Mouse (Mus musculus): ENCODE results near the gene Jaml. TPM values are rescaled to one million over a fixed set of nuclear protein-coding genes. Genes with fewer than 3 reads are reported as not detected.

Jaml gene
- total RNA-seq, 1 experiment, result 0.40 TPM

DNA sequence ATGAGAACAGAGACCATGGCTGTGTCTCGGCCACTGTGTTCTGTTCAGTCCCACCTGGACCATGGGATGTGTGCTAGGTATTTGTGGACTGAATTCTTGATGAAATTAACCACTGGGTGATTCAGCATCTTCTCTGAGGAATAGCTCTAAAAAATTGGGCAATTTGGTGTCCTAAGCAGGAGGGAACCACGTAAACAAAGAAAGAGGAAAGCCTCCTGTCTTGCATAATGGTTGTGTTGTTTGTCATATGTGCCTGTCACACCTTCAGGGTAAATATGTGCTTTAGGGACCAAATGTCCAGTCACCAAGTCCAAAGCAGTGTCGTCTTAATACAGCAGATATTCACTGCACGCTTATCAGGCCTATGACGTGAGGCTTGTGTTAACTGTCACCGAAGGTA lies 14.6 kb upstream of the Jaml start:
- H3K9ac ChIP-seq (ENCODE audit: insufficient read depth, low read depth, low read length, poor library complexity, severe bottlenecking), result no peak overlapping the region
- in situ Hi-C loops (cut with MboI; ENCODE audit: low sequenced_read_pairs in 2 of 2, unreplicated experiment in 2 of 2), result no loop called here
- H3K27ac ChIP-seq (ENCODE audit: insufficient read depth, low read depth, low read length, poor library complexity, severe bottlenecking), result no peak overlapping the region
- DNase-seq (ENCODE audit: low read depth, low spot score), result no peak
- H3K36me3 ChIP-seq (ENCODE audit: control insufficient read depth, insufficient read depth, low read length, poor library complexity, severe bottlenecking), result no peaks in the 10 kb centered on the region
- H3K4me3 ChIP-seq (ENCODE audit: insufficient read depth in 1 of 2, low read depth in 1 of 2, low read length in 2 of 2, poor library complexity in 1 of 2, severe bottlenecking in 1 of 2), result no peak overlapping the region
- TF ChIP-seq ZNF384 (IDR thresholded peaks at IDR 0.05; ENCODE audit: low read depth, low read length) (no peak), CHD2 (IDR thresholded peaks at IDR 0.05; ENCODE audit: low read depth, low read length) (no peak), ZC3H11A (IDR thresholded peaks at IDR 0.05; ENCODE audit: borderline replicate concordance, low read depth, low read length) (no peak), HCFC1 (IDR thresholded peaks at IDR 0.05; ENCODE audit: borderline replicate concordance, insufficient read depth, low read length) (no peak), MAFK (IDR thresholded peaks at IDR 0.05; ENCODE audit: insufficient read depth, low read depth, low read length) (no peak)
- no peaks in the 10 kb centered on the region for H3K9me3 ChIP-seq (ENCODE audit: control insufficient read depth, insufficient read depth, low read depth, low read length)
- H3K4me1 ChIP-seq (ENCODE audit: control insufficient read depth in 2 of 2, insufficient read depth in 2 of 2, low read length in 2 of 2, poor library complexity in 1 of 2), result no peaks in the 10 kb centered on the region

DNA sequence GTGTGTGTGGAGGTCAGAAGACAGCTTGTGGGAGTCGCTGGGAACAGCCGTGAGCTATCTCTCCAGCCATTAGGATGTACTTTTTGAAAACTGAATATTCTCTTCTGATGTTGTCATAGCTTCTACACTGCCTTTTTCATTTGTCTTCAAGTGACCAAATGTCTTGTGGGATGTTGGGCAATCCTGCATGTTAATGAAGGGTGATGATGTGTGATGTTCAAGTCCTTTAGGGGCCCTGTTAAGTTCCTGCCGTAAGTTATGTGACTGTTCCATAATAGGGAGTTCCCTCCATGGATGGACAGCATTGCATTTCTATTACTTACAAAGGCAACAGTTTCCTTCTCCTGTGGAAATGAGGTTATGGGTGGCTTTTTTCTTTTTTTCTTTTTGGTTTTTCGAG lies 12.2 kb upstream of the Jaml start:
- H3K4me1 ChIP-seq (ENCODE audit: control insufficient read depth in 2 of 2, insufficient read depth in 2 of 2, low read length in 2 of 2, poor library complexity in 1 of 2), result no peaks in the 10 kb centered on the region
- no peaks in the 10 kb centered on the region for H3K36me3 ChIP-seq (ENCODE audit: control insufficient read depth, insufficient read depth, low read length, poor library complexity, severe bottlenecking)
- TF ChIP-seq ZC3H11A (IDR thresholded peaks at IDR 0.05; ENCODE audit: borderline replicate concordance, low read depth, low read length) (no peak), MAFK (IDR thresholded peaks at IDR 0.05; ENCODE audit: insufficient read depth, low read depth, low read length) (no peak), CHD2 (IDR thresholded peaks at IDR 0.05; ENCODE audit: low read depth, low read length) (no peak), ZNF384 (IDR thresholded peaks at IDR 0.05; ENCODE audit: low read depth, low read length) (no peak), HCFC1 (IDR thresholded peaks at IDR 0.05; ENCODE audit: borderline replicate concordance, insufficient read depth, low read length) (no peak)
- H3K27ac ChIP-seq (ENCODE audit: insufficient read depth, low read depth, low read length, poor library complexity, severe bottlenecking), result no peak overlapping the region
- DNase-seq (ENCODE audit: low read depth, low spot score), result no peak
- in situ Hi-C loops (cut with MboI; ENCODE audit: low sequenced_read_pairs in 2 of 2, unreplicated experiment in 2 of 2), result no loop called here
- H3K9ac ChIP-seq (ENCODE audit: insufficient read depth, low read depth, low read length, poor library complexity, severe bottlenecking), result no peak overlapping the region
- H3K4me3 ChIP-seq (ENCODE audit: insufficient read depth in 1 of 2, low read depth in 1 of 2, low read length in 2 of 2, poor library complexity in 1 of 2, severe bottlenecking in 1 of 2), result no peak overlapping the region
- no peaks in the 10 kb centered on the region for H3K9me3 ChIP-seq (ENCODE audit: control insufficient read depth, insufficient read depth, low read depth, low read length)

GRCm38 (mm10) chr9:45071800-45072199 lies 7.2 kb upstream of the Jaml start:
- no peak for DNase-seq (ENCODE audit: low read depth, low spot score)
- Histone ChIP-seq H3K4me1 (ENCODE audit: control insufficient read depth in 2 of 2, insufficient read depth in 2 of 2, low read length in 2 of 2, poor library complexity in 1 of 2) (no peaks in the 10 kb centered on the region), H3K9ac (ENCODE audit: insufficient read depth, low read depth, low read length, poor library complexity, severe bottlenecking) (no peak overlapping the region), H3K4me3 (ENCODE audit: insufficient read depth in 1 of 2, low read depth in 1 of 2, low read length in 2 of 2, poor library complexity in 1 of 2, severe bottlenecking in 1 of 2) (no peak overlapping the region), H3K27ac (ENCODE audit: insufficient read depth, low read depth, low read length, poor library complexity, severe bottlenecking) (no peak overlapping the region), H3K36me3 (ENCODE audit: control insufficient read depth, insufficient read depth, low read length, poor library complexity, severe bottlenecking) (no peaks in the 10 kb centered on the region), H3K9me3 (ENCODE audit: control insufficient read depth, insufficient read depth, low read depth, low read length) (no peaks in the 10 kb centered on the region)
- in situ Hi-C loops (cut with MboI; ENCODE audit: low sequenced_read_pairs in 2 of 2, unreplicated experiment in 2 of 2), result no loop called here
- no peak for TF ChIP-seq MAFK (IDR thresholded peaks at IDR 0.05; ENCODE audit: insufficient read depth, low read depth, low read length)
- TF ChIP-seq ZNF384 (IDR thresholded peaks at IDR 0.05; ENCODE audit: low read depth, low read length), result no peak
- no peak for TF ChIP-seq CHD2 (IDR thresholded peaks at IDR 0.05; ENCODE audit: low read depth, low read length)

GRCm38 (mm10) chr9:45077859-45078258 lies 1.1 kb upstream of the Jaml start:
- H3K4me3 ChIP-seq (ENCODE audit: insufficient read depth in 1 of 2, low read depth in 1 of 2, low read length in 2 of 2, poor library complexity in 1 of 2, severe bottlenecking in 1 of 2), result no peak overlapping the region
- no peak overlapping the region for H3K27ac ChIP-seq (ENCODE audit: insufficient read depth, low read depth, low read length, poor library complexity, severe bottlenecking)
- DNase-seq (ENCODE audit: low read depth, low spot score), result no peak
- in situ Hi-C loops (cut with MboI; ENCODE audit: low sequenced_read_pairs in 2 of 2, unreplicated experiment in 2 of 2), result no loop called here
- no peak overlapping the region for H3K9ac ChIP-seq (ENCODE audit: insufficient read depth, low read depth, low read length, poor library complexity, severe bottlenecking)
- H3K36me3 ChIP-seq (ENCODE audit: control insufficient read depth, insufficient read depth, low read length, poor library complexity, severe bottlenecking), result no peaks in the 10 kb centered on the region
- no peaks in the 10 kb centered on the region for H3K9me3 ChIP-seq (ENCODE audit: control insufficient read depth, insufficient read depth, low read depth, low read length)
- TF ChIP-seq MAFK (IDR thresholded peaks at IDR 0.05; ENCODE audit: insufficient read depth, low read depth, low read length) (no peak), CHD2 (IDR thresholded peaks at IDR 0.05; ENCODE audit: low read depth, low read length) (no peak), HCFC1 (IDR thresholded peaks at IDR 0.05; ENCODE audit: borderline replicate concordance, insufficient read depth, low read length) (no peak), ZC3H11A (IDR thresholded peaks at IDR 0.05; ENCODE audit: borderline replicate concordance, low read depth, low read length) (no peak)
- no peaks in the 10 kb centered on the region for H3K4me1 ChIP-seq (ENCODE audit: control insufficient read depth in 2 of 2, insufficient read depth in 2 of 2, low read length in 2 of 2, poor library complexity in 1 of 2)

DNA sequence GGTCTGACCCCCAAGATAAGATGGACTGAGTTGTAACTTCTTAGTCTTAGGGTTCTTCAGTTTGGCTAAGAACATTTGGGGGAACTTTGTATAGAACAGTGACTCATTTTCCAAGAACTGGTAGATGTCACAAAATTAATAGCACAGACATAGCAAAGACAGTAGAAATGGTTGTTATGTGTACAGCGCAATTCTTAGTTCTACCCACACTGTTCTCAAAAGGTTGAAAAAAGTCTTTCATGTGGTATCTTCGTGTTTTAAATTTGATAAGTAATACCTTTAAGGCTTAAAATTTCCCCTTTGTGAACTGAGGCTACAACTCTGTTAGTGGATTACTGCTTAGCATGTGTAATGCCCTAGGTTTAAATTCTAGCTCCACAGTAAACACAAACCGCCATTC lies 4.1 kb downstream of the Jaml start:
- Histone ChIP-seq H3K27ac (ENCODE audit: insufficient read depth, low read depth, low read length, poor library complexity, severe bottlenecking) (no peak overlapping the region), H3K4me3 (ENCODE audit: insufficient read depth in 1 of 2, low read depth in 1 of 2, low read length in 2 of 2, poor library complexity in 1 of 2, severe bottlenecking in 1 of 2) (no peak overlapping the region), H3K36me3 (ENCODE audit: control insufficient read depth, insufficient read depth, low read length, poor library complexity, severe bottlenecking) (no peaks in the 10 kb centered on the region), H3K4me1 (ENCODE audit: control insufficient read depth in 2 of 2, insufficient read depth in 2 of 2, low read length in 2 of 2, poor library complexity in 1 of 2) (no peaks in the 10 kb centered on the region), H3K9me3 (ENCODE audit: control insufficient read depth, insufficient read depth, low read depth, low read length) (no peaks in the 10 kb centered on the region), H3K9ac (ENCODE audit: insufficient read depth, low read depth, low read length, poor library complexity, severe bottlenecking) (no peak overlapping the region)
- in situ Hi-C loops (cut with MboI; ENCODE audit: low sequenced_read_pairs in 2 of 2, unreplicated experiment in 2 of 2), result no loop called here
- TF ChIP-seq ZC3H11A (IDR thresholded peaks at IDR 0.05; ENCODE audit: borderline replicate concordance, low read depth, low read length) (no peak), MAFK (IDR thresholded peaks at IDR 0.05; ENCODE audit: insufficient read depth, low read depth, low read length) (no peak), ZNF384 (IDR thresholded peaks at IDR 0.05; ENCODE audit: low read depth, low read length) (no peak), HCFC1 (IDR thresholded peaks at IDR 0.05; ENCODE audit: borderline replicate concordance, insufficient read depth, low read length) (no peak), CHD2 (IDR thresholded peaks at IDR 0.05; ENCODE audit: low read depth, low read length) (no peak)
- DNase-seq (ENCODE audit: low read depth, low spot score), result no peak
